Mouse (Mus musculus) kidney, embryonic 14.5 days (tissue): ENCODE data around the gene Inca1. TPM values are rescaled to one million over a fixed set of nuclear protein-coding genes. Genes with fewer than 3 reads are reported as not detected.

Experiments used
- ATAC-seq: fragments of 200-750 bp; cut with Nextera tagmentation; 2 replicates; pipeline ENCODE4 v1.8.0; 2017; ENCODE audit warnings: moderate number of reproducible peaks, mild to moderate bottlenecking, moderate TSS enrichment, moderate library complexity; ENCODE audit not compliant: low FRiP score, low TSS enrichment
- H3K27ac ChIP-seq: fragments of 300-500 bp; sonication (generic); 2 replicates; pipeline ENCODE4 v1.5.1; 2014; ENCODE audit warnings: low read depth, mild to moderate bottlenecking, low read length, moderate library complexity, mixed read lengths
- H3K27me3 ChIP-seq: fragments of 300-500 bp; sonication (generic); 2 replicates; pipeline ENCODE4 v1.6.1; 2014; ENCODE audit warnings: mild to moderate bottlenecking, low read length; ENCODE audit not compliant: control insufficient read depth, insufficient read depth
- H3K36me3 ChIP-seq: fragments of 300-500 bp; sonication (generic); 2 replicates; pipeline ENCODE4 v1.6.1; 2014; ENCODE audit warnings: low read length, mixed read lengths; ENCODE audit not compliant: control insufficient read depth, insufficient read depth
- H3K4me1 ChIP-seq: fragments of 300-500 bp; sonication (generic); 2 replicates; pipeline ENCODE4 v1.6.1; 2014; ENCODE audit warnings: low read length, mixed read lengths; ENCODE audit not compliant: control insufficient read depth, insufficient read depth
- H3K4me2 ChIP-seq: fragments of 300-500 bp; sonication (generic); replicated peaks from 2 replicates; pipeline ENCODE4 v1.6.1; 2014; ENCODE audit warnings: low read depth, mild to moderate bottlenecking, low read length
- H3K4me3 ChIP-seq: fragments of 300-500 bp; sonication (generic); 2 replicates; pipeline ENCODE4 v1.5.1; 2014; ENCODE audit warnings: mild to moderate bottlenecking, low read length
- H3K9ac ChIP-seq: fragments of 300-500 bp; sonication (generic); 2 replicates; pipeline ENCODE4 v1.6.1; 2014; ENCODE audit warnings: low read depth, mild to moderate bottlenecking, low read length, moderate library complexity
- H3K9me3 ChIP-seq: fragments of 300-500 bp; sonication (generic); 2 replicates; pipeline ENCODE4 v1.6.1; 2016; ENCODE audit warnings: low read length; ENCODE audit not compliant: control insufficient read depth
- WGBS: fragments of 180-500 bp; shearing (Covaris S2); extraction: QIAGEN DNeasy Blood & Tissue Kit; methylation state at CpG from one replicate; pipeline ENCODE4 v1.1.7; 2014; 5-methylcytosine and 5-hydroxymethylcytosine counted together
- polyA plus RNA-seq: library from polyadenylated mRNA; unstranded; fragments of >200 nt; fragmentation: Nextera tagmentation; extraction: Ambion mirVana; gene quantifications from 2 replicates; pipeline ENCODE4 v1.2.1, GENCODE M21; 2014

Gene Inca1
- polyA plus RNA-seq, 1 experiment from 2014 or later: 1.3 TPM

DNA sequence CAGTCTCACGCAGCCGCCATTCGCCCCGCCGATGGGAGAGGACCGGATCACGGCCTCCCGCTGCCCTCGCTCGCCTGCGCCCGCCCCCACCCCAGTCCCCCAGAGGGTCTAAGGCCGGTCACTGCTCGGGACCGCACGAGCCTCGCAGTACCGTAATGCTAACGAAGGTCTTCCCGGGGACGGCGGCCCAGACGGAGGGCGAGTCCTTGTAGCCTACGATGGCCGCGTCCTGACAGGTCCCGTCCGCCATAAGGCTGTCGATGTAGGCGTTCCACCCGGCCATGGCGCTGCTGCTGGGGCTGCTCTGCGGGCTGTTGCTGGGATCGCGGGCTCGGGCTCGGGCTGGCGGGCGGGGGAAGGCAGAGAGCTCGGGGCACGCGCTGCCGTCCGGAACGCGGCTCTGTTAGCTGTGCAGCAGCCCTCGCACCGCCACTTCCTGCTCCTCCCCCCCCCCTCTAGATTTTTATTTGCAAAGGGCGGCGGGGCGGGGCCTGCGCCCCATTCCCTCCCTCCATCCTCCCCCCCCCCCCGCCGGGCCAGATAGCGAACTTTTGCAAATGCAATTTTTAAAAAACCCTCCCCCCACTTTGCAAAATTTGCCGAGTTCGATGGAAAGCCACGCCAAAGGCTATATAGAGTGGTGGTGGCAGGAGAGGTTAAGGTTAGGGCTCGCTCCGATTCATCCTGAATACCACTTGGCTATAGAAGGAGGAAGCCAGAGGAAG, 45.6 kb downstream of the Inca1 start, which contains the start of gene Pfn1:
Gene Pfn1 (minus strand): TSS at position 447 of the 725 bp plus-strand sequence.
- ATAC-seq: peak; percentile 34
- Histone ChIP-seq H3K27me3 (no peaks in the 10 kb centered on the region), H3K9me3 (no peaks in the 10 kb centered on the region), H3K9ac (peak within 1 kb of the TSS; percentile 95), H3K4me1 (peaks cover 46% of the 10 kb centered on the region), H3K27ac (peak within 1 kb of the TSS; percentile 99), H3K4me3 (peak within 1 kb of the TSS; percentile 93), H3K4me2 (peak within 1 kb of the TSS; percentile 71), H3K36me3 (peaks cover 36% of the 10 kb centered on the region)
- under 1% methylated on average over 60 of the region's 61 CpGs for WGBS

DNA sequence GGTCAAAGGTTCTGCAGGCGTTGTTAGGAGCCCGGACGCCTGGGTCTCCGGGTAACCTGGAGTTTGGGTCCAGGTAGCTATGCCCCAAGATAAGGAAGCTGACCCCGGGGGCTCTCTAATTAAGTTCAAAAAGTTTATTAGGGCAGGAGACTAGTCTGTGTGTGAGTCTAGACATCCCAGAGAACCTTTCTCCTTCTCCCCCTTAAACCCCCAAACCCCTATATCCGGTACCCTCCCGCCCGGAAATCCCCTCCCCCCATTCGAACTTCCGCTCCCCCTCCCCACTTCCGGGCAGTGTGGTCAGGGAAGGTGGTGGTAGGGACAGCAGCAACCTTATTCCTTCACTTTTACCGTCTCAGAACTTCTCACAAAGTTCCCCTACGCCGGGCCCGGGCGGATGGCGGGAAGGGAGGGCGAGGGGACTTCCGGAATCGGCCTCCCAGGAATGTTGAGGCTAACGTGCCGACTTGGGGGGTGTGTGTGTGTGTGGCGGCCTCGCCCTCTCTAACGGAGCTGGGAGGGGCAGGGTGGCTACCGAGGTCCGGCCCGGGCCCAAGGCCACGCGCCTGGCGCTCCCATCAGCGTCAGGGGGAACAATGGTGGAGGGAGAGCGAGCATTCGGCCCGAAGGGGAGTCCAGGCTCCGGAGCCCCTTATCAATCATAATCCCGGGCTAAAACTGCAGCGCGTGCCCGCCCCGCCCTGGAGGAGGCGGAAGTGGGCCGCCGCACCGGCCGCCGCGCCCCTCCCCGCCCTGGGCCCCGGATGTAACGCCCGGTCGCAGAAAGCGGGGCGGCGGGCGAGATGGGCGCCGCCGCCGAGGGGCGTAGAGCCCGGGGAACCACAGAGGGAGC, 46.4 kb downstream of the Inca1 start:
- ATAC-seq: peak; percentile 29
- Histone ChIP-seq H3K36me3 (peaks cover 44% of the 10 kb centered on the region), H3K27ac (peak overlapping the region; percentile 99), H3K4me3 (peak overlapping the region; percentile 93), H3K4me1 (peaks cover 54% of the 10 kb centered on the region), H3K9ac (peak overlapping the region; percentile 95), H3K27me3 (no peaks in the 10 kb centered on the region), H3K4me2 (peak overlapping the region; percentile 71), H3K9me3 (no peaks in the 10 kb centered on the region)
- under 1% methylated on average over 63 of the region's 63 CpGs for WGBS

DNA sequence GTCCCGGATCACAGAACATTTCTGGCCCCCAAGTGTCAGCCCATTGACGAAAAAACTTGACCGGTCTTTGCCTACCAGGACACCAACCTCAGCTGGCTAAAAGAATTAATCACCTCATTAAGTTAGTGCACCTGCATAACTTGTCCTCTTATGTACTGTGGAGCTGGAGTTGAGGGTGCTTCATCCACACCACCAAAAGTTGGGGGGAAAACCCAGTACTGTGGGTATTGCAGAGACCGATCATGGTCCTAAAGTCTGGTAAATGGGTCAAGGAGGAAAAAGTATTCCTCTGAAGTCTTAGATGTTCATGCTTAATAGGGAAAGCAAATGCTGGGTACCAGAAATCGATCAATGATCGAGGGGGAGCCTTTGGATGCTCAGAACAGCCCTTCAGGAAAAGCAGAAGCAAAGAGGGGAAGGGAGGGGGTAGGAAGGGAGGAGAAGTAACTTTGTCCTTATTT, 47.0 kb downstream of the Inca1 start:
- no peak for ATAC-seq
- Histone ChIP-seq H3K36me3 (peaks cover 48% of the 10 kb centered on the region), H3K9me3 (no peaks in the 10 kb centered on the region)

DNA sequence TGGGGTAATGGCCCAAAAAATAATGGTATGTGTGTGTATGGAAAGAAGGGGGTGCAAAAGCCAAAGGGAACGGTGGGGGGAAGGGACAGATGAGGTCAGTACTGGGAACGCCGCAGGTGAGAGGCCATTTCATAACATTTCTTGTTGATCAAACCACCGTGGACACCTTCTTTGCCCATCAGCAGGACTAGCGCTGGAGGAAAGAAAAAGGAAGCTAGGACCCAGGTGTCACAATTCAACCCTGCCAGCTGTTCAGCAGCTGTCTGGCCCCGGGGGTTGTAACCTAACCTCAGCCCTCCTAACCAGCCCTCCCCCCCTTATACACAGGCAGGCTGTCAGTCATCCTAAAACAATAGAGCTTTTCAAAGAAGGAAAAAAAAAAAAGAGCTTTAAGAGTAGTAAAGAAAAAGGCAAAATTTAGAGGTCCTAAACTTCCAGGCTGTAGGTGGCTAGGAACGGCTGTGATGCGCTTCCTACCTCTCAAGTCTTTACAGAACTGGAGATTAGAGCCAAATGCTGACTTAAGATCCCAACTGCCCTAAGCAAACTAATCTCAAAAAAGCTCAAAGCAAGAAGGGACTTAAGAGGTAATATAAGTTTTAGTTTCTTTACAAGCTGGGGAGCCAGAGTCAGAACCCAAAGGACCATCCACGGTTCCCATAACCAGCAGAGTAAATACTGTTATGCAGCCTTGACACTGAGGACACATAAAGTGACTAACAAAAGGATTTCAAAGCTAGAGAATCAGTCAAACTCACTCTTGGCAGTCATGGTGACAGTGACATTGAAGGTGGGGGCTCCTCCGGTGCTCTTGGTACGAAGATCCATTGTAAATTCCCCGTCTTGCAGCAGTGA, 47.7 kb downstream of the Inca1 start:
- Histone ChIP-seq H3K9ac (peak overlapping the region; percentile 95; the same call in 1 of the 2 replicates), H3K4me1 (peaks cover 49% of the 10 kb centered on the region), H3K4me3 (peak overlapping the region; percentile 93), H3K27me3 (no peaks in the 10 kb centered on the region), H3K27ac (peak overlapping the region; percentile 99; the same call in 1 of the 2 replicates), H3K36me3 (peaks cover 48% of the 10 kb centered on the region), H3K4me2 (peak overlapping the region; percentile 71), H3K9me3 (no peaks in the 10 kb centered on the region)
- no peak for ATAC-seq
- WGBS: 52% methylated on average over 12 of the region's 12 CpGs

More for the DNA sequence above, 47.0 kb downstream of the Inca1 start:
- peak overlapping the region; percentile 99 for H3K27ac ChIP-seq
- WGBS: 48% methylated on average over 6 of the region's 6 CpGs
- H3K4me2 ChIP-seq: peak overlapping the region; percentile 71
- H3K4me1 ChIP-seq: peaks cover 55% of the 10 kb centered on the region
- H3K27me3 ChIP-seq: no peaks in the 10 kb centered on the region
- H3K9ac ChIP-seq: peak overlapping the region; percentile 95
- H3K4me3 ChIP-seq: peak overlapping the region; percentile 93

DNA sequence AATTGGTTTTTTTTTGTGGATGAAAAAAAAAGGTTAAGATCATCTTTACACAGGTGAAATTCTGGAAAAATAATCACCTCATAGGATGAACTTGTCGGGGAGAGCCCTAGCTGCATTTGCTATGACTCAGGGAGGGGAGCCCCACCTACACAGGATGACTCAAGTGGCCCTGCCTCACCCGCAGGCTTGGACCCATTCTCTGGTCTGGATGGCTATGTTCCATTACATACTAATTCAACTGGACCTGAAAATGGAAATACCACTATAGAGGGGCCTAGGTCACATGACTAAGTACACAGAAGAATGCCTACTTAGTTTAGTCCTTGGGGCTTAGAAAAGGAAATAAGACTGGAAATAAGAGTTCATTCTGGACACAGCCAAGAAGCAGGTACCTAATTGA, 48.6 kb downstream of the Inca1 start:
- WGBS: 85% methylated on average over 2 of the region's 2 CpGs

DNA sequence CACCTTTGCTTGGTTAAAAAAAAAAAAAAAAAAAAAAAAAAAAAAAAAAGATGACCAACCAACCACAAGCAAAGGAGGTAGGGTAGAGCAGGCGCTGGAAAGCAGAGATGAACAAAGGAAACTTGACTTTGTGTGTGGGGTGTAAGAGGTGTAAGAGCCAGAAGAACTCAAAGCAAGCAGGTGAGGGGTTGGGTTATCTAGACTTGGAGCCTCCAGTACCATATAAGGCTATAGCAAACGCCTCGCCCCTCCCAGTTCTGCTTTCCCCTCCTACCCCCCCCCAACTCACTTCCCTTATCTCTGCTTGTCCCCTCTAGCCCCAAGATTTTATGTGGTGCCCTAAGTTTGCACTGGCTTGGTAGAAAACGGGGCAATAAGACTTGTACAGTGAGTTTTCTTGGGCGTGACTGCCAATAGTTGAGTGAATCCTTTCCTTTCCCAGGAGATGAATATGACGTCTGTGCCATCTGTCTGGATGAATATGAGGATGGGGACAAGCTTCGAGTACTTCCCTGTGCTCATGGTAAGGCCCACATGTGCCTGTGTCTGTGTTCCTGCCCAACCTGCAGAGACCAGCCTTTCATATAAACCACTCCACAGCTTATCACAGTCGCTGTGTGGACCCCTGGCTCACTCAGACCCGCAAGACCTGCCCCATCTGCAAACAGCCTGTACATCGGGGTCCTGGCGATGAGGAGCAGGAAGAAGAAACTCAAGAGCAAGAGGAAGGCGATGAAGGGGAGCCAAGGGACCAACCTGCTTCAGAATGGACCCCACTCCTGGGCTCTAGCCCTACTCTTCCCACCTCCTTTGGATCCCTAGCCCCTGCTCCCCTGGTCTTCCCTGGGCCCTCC, 49.4 kb downstream of the Inca1 start:
- Histone ChIP-seq H3K4me2 (peak overlapping the region; percentile 19), H3K27me3 (no peaks in the 10 kb centered on the region), H3K4me3 (peak overlapping the region; percentile 10; the same call in 1 of the 2 replicates), H3K4me1 (peaks cover 44% of the 10 kb centered on the region), H3K9ac (peak overlapping the region; percentile 23; the same call in 1 of the 2 replicates), H3K36me3 (peaks cover 52% of the 10 kb centered on the region), H3K9me3 (no peaks in the 10 kb centered on the region), H3K27ac (no peak overlapping the region)
- WGBS: 75% methylated on average over 12 of the region's 12 CpGs
- no peak for ATAC-seq

More for the DNA sequence above, 48.6 kb downstream of the Inca1 start:
- Histone ChIP-seq H3K4me1 (peaks cover 40% of the 10 kb centered on the region), H3K36me3 (peaks cover 48% of the 10 kb centered on the region), H3K4me2 (no peak overlapping the region), H3K27ac (no peak overlapping the region), H3K9ac (peak overlapping the region; percentile 23; the same call in 1 of the 2 replicates), H3K4me3 (peak overlapping the region; percentile 14), H3K9me3 (no peaks in the 10 kb centered on the region), H3K27me3 (no peaks in the 10 kb centered on the region)
- no peak for ATAC-seq

DNA sequence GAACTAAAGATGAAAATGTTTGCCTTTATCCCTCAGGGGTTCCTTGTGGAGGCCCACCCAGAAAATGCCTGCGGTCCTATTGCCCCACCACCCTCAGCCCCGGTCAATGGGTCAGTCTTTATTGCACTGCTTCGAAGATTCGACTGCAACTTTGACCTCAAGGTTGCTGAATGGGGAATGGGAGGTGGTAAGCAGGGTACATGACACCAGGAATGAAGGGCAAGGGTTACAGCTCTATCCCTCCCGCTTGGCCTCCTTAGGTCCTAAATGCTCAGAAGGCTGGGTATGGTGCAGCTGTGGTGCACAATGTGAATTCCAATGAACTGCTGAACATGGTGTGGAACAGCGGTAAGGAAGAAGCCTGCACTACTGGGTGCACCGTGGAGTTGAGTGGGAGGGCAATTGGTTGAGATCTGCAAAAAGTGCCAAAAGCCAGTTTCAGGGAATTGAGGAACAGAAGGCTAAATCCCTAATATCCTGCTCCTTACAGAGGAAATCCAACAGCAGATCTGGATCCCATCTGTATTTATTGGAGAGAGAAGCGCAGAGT, 50.7 kb downstream of the Inca1 start:
- H3K9ac ChIP-seq: no peak overlapping the region
- H3K27me3 ChIP-seq: no peaks in the 10 kb centered on the region
- no peak overlapping the region; the same call in 1 of the 2 replicates for H3K27ac ChIP-seq
- peaks cover 45% of the 10 kb centered on the region for H3K4me1 ChIP-seq
- 70% methylated on average over 8 of the region's 8 CpGs for WGBS
- H3K4me3 ChIP-seq: peak overlapping the region; percentile 6
- H3K4me2 ChIP-seq: peak overlapping the region; percentile 96
- H3K36me3 ChIP-seq: peaks cover 64% of the 10 kb centered on the region
- H3K9me3 ChIP-seq: no peaks in the 10 kb centered on the region
- ATAC-seq: no peak
